Mouse (Mus musculus) intestine, embryonic 14.5 days (tissue): ENCODE results near the gene Zfp598. TPM values are rescaled to one million over a fixed set of nuclear protein-coding genes. Genes with fewer than 3 reads are reported as not detected.

ENCODE experiments used
- ATAC-seq: fragments of 200-750 bp; cut with Nextera tagmentation; replicated peaks from 2 replicates; pipeline ENCODE4 v1.8.0; 2017; ENCODE audit warnings: low read depth, moderate number of reproducible peaks, moderate TSS enrichment, moderate library complexity; ENCODE audit not compliant: low FRiP score, low TSS enrichment
- DNase-seq: peaks from one replicate; pipeline ENCODE4 v3.0.0-alpha.2; 2018; ENCODE audit warnings: low spot score
- H3K27ac ChIP-seq: fragments of 300-500 bp; sonication (generic); 2 replicates; pipeline ENCODE4 v1.5.1; 2014; ENCODE audit warnings: low read depth, mild to moderate bottlenecking, control low read depth
- H3K27me3 ChIP-seq: fragments of 300-500 bp; sonication (generic); replicated peaks from 2 replicates; pipeline ENCODE4 v1.6.1; 2014; ENCODE audit warnings: low read length, control low read depth; ENCODE audit not compliant: control insufficient read depth, insufficient read depth
- H3K36me3 ChIP-seq: fragments of 300-500 bp; sonication (generic); 2 replicates; pipeline ENCODE4 v1.6.1; 2014; ENCODE audit warnings: low read length, control low read depth; ENCODE audit not compliant: control insufficient read depth, insufficient read depth
- H3K4me1 ChIP-seq: fragments of 300-500 bp; sonication (generic); replicated peaks from 2 replicates; pipeline ENCODE4 v1.6.1; 2014; ENCODE audit warnings: low read length, control low read depth, mixed read lengths; ENCODE audit not compliant: control insufficient read depth, insufficient read depth
- H3K4me2 ChIP-seq: fragments of 300-500 bp; sonication (generic); 2 replicates; pipeline ENCODE4 v1.6.1; 2014; ENCODE audit warnings: low read length
- H3K4me3 ChIP-seq: fragments of 300-500 bp; sonication (generic); 2 replicates; pipeline ENCODE4 v1.5.1; 2014; ENCODE audit warnings: low read depth, low read length, control low read depth, mixed read lengths
- H3K9ac ChIP-seq: fragments of 300-500 bp; sonication (generic); 2 replicates; pipeline ENCODE4 v1.6.1; 2014; ENCODE audit warnings: mild to moderate bottlenecking, low read length
- H3K9me3 ChIP-seq: fragments of 300-500 bp; sonication (generic); 2 replicates; pipeline ENCODE4 v1.6.1; 2016; ENCODE audit warnings: low read length, control low read depth; ENCODE audit not compliant: control insufficient read depth
- WGBS: fragments of 180-500 bp; shearing (Covaris S2); extraction: QIAGEN DNeasy Blood & Tissue Kit; methylation state at CpG from one replicate; pipeline ENCODE4 v1.1.7; 2014; 5-methylcytosine and 5-hydroxymethylcytosine counted together
- polyA plus RNA-seq: library from polyadenylated mRNA; unstranded; fragments of >200 nt; fragmentation: Nextera tagmentation; extraction: Ambion mirVana; gene quantifications from 2 replicates; pipeline ENCODE4 v1.2.1, GENCODE M21; 2014

Zfp598 gene
- polyA plus RNA-seq, 1 experiment from 2014 or later = 30.6 TPM

- DNase-seq (no peak), ATAC-seq (no peak)
- no peaks in the 10 kb centered on the region for H3K9me3 ChIP-seq
- no peaks in the 10 kb centered on the region for H3K27me3 ChIP-seq
- 78% methylated on average over 2 of the region's 2 CpGs for WGBS
- H3K27ac ChIP-seq = no peak overlapping the region
- H3K4me2 ChIP-seq = no peak overlapping the region
- H3K4me1 ChIP-seq = peaks cover 14% of the 10 kb centered on the region
- peaks cover 47% of the 10 kb centered on the region for H3K36me3 ChIP-seq
- no peak overlapping the region for H3K4me3 ChIP-seq
- H3K9ac ChIP-seq = no peak overlapping the region
These were observed 30.0 kb downstream of the Zfp598 start for GRCm38 (mm10) chr17:24699473-24699872.

- ATAC-seq (no peak), DNase-seq (no peak)
- Histone ChIP-seq H3K36me3 (peaks cover 56% of the 10 kb centered on the region), H3K4me2 (no peak overlapping the region), H3K27ac (no peak overlapping the region), H3K4me3 (no peak overlapping the region), H3K9me3 (no peaks in the 10 kb centered on the region), H3K9ac (no peak overlapping the region), H3K4me1 (peaks cover 9% of the 10 kb centered on the region), H3K27me3 (no peaks in the 10 kb centered on the region)
- 91% methylated on average over 9 of the region's 9 CpGs for WGBS
These were observed 31.8 kb downstream of the Zfp598 start for GRCm38 (mm10) chr17:24701251-24701650.

DNA sequence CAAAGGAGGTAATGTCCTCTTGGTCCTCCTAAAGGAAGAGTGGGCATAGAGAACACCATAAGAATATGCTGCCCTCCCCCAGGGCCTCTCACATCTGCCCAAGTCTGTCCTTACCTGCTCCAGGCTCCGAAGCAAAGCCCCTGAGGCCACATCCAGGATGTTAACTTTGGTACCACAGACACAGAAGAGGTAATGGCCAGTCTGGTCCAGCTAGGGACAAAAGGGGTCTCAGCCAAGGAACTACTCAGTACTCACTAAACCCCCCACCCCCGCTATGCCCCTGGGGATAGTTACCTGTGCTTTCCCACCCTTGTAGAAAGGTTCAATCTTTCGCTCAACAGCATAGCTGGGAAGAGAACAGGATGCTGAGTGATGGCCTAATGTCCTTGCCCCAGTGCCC lies 36.3 kb downstream of the Zfp598 start:
- ATAC-seq (no peak), DNase-seq (no peak)
- WGBS = 92% methylated on average over 3 of the region's 3 CpGs
- Histone ChIP-seq H3K4me1 (peaks cover 6% of the 10 kb centered on the region), H3K4me2 (no peak overlapping the region), H3K9me3 (no peaks in the 10 kb centered on the region), H3K27ac (no peak overlapping the region), H3K4me3 (no peak overlapping the region; the same call in 1 of the 2 replicates), H3K9ac (no peak overlapping the region), H3K36me3 (peaks cover 42% of the 10 kb centered on the region), H3K27me3 (no peaks in the 10 kb centered on the region)

DNA sequence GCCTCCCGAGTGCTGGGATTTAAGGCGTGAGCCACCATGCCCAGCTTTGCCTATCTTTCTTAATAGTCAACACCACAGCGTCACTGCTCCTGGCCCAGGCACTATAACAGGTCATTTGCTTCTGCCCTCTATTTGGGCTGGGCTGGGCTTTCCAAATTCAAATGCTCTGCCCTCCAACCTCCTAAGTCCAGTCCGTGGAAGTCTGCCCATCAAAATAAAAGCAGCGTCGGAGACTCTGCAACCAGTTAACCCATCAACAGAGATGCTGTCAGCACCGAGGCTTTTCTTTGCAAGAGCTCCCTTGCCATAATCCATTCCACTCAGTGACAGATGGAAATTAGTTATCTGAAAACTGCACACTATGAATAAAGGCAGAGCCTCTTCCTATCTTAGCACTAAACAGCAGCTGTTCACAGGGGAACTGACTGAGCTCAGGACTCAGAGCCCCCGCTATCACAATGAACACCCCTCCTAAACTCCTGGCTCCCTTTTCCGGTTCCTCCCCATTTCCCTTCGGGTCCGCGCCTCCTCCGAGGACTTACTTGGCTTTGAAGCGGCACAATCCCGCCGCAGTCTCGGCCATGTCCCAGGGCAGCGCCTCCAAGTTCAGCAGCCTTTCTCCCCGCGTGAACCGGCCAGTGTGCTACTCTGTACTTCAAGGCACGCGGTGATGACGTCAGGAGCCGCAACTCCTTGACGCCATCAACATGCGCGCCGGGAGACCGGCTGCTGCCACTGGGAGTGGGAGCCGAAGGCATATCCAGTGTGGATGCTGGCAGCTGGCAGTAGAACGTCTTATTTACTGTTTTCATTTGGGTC lies 37.7 kb downstream of the Zfp598 start, which contains the start of gene Tbl3:
Tbl3 (minus strand) TSS at position 679 of the 819 bp plus-strand sequence.
- ATAC-seq (peak; percentile 86), DNase-seq (peak; percentile 98)
- peaks cover 6% of the 10 kb centered on the region for H3K4me1 ChIP-seq
- peak within 1 kb of the TSS; percentile 81 for H3K9ac ChIP-seq
- peak within 1 kb of the TSS; percentile 88 for H3K4me2 ChIP-seq
- peak within 1 kb of the TSS; percentile 90 for H3K4me3 ChIP-seq
- peak within 1 kb of the TSS; percentile 83 for H3K27ac ChIP-seq
- WGBS = 4% methylated on average over 32 of the region's 32 CpGs
- peaks cover 28% of the 10 kb centered on the region for H3K36me3 ChIP-seq
- H3K27me3 ChIP-seq = no peaks in the 10 kb centered on the region
- no peaks in the 10 kb centered on the region for H3K9me3 ChIP-seq

- no peaks in the 10 kb centered on the region for H3K9me3 ChIP-seq
- no peaks in the 10 kb centered on the region for H3K27me3 ChIP-seq
- H3K36me3 ChIP-seq = peaks cover 23% of the 10 kb centered on the region
- no peak for DNase-seq
- H3K4me1 ChIP-seq = peaks cover 6% of the 10 kb centered on the region
- peak; percentile 56 for ATAC-seq
- peak overlapping the region; percentile 88 for H3K4me2 ChIP-seq
- H3K27ac ChIP-seq = peak overlapping the region; percentile 83
- peak overlapping the region; percentile 81 for H3K9ac ChIP-seq
- H3K4me3 ChIP-seq = peak overlapping the region; percentile 90
- WGBS = 5% methylated on average over 24 of the region's 24 CpGs
These were observed 38.4 kb downstream of the Zfp598 start for GRCm38 (mm10) chr17:24707801-24708425.

GRCm38 (mm10) chr17:24708646-24709045 lies 39.2 kb downstream of the Zfp598 start:
- no peak overlapping the region for H3K4me3 ChIP-seq
- no peaks in the 10 kb centered on the region for H3K9me3 ChIP-seq
- H3K27me3 ChIP-seq = no peaks in the 10 kb centered on the region
- no peak overlapping the region for H3K9ac ChIP-seq
- ATAC-seq = no peak
- peaks cover 17% of the 10 kb centered on the region for H3K36me3 ChIP-seq
- peaks cover 6% of the 10 kb centered on the region for H3K4me1 ChIP-seq
- DNase-seq = no peak
- H3K4me2 ChIP-seq = no peak overlapping the region
- H3K27ac ChIP-seq = no peak overlapping the region
- 33% methylated on average over 2 of the region's 2 CpGs for WGBS

GRCm38 (mm10) chr17:24715556-24715955 lies 46.1 kb downstream of the Zfp598 start:
- no peaks in the 10 kb centered on the region for H3K27me3 ChIP-seq
- no peaks in the 10 kb centered on the region; the same call in 1 of the 2 replicates for H3K4me1 ChIP-seq
- ATAC-seq (no peak), DNase-seq (no peak)
- peaks cover 17% of the 10 kb centered on the region for H3K36me3 ChIP-seq
- H3K4me2 ChIP-seq = no peak overlapping the region
- H3K9me3 ChIP-seq = no peaks in the 10 kb centered on the region
- no peak overlapping the region for H3K4me3 ChIP-seq
- no peak overlapping the region for H3K27ac ChIP-seq
- no peak overlapping the region for H3K9ac ChIP-seq
- 74% methylated on average over 6 of the region's 6 CpGs for WGBS

- no peak overlapping the region for H3K4me3 ChIP-seq
- DNase-seq = no peak
- no peaks in the 10 kb centered on the region for H3K9me3 ChIP-seq
- peaks cover 2% of the 10 kb centered on the region; the same call in 1 of the 2 replicates for H3K4me1 ChIP-seq
- WGBS = 95% methylated on average over 15 of the region's 15 CpGs
- ATAC-seq = no peak
- H3K27ac ChIP-seq = no peak overlapping the region
- H3K36me3 ChIP-seq = peaks cover 21% of the 10 kb centered on the region
- no peaks in the 10 kb centered on the region for H3K27me3 ChIP-seq
- H3K9ac ChIP-seq = no peak overlapping the region
- no peak overlapping the region for H3K4me2 ChIP-seq
These were observed 46.7 kb downstream of the Zfp598 start for GRCm38 (mm10) chr17:24716166-24716682.
